Mouse (Mus musculus) retina, adult 2 months (tissue): ENCODE results near the gene Nodal.

Source experiments
- DNase-seq: peaks from one replicate; pipeline ENCODE4 v3.0.0-alpha.2; 2012; ENCODE audit warnings: low read depth, low spot score

Gene Nodal

GRCm38 (mm10) chr10:61417672-61418071 is at the start of gene Nodal:
TSS of gene Nodal (plus strand) at chr10:61417972.
- DNase-seq: no peak

- DNase-seq: no peak
Observed at GRCm38 (mm10) chr10:61369755-61370154, 48.0 kb upstream of the Nodal start.

- no peak for DNase-seq
Observed at GRCm38 (mm10) chr10:61370273-61370979, 47.3 kb upstream of the Nodal start.

GRCm38 (mm10) chr10:61371884-61372584 is 45.7 kb upstream of the Nodal start:
- DNase-seq: no peak

- no peak for DNase-seq
Observed at GRCm38 (mm10) chr10:61372585-61372923, 45.2 kb upstream of the Nodal start.

- DNase-seq: no peak
Observed at GRCm38 (mm10) chr10:61374076-61374475, 43.7 kb upstream of the Nodal start.

GRCm38 (mm10) chr10:61374771-61375481 is 42.8 kb upstream of the Nodal start:
- DNase-seq: no peak

- DNase-seq: no peak
Observed at GRCm38 (mm10) chr10:61378050-61378449, 39.7 kb upstream of the Nodal start.

- no peak for DNase-seq
Observed at GRCm38 (mm10) chr10:61378698-61379097, 39.1 kb upstream of the Nodal start.

- no peak for DNase-seq
Observed at GRCm38 (mm10) chr10:61379340-61380040, 38.3 kb upstream of the Nodal start.

- DNase-seq: no peak
Observed at GRCm38 (mm10) chr10:61380186-61380585, 37.6 kb upstream of the Nodal start.

GRCm38 (mm10) chr10:61381823-61382222 is 35.9 kb upstream of the Nodal start:
- DNase-seq: no peak

GRCm38 (mm10) chr10:61382281-61382731 is 35.5 kb upstream of the Nodal start:
- DNase-seq: no peak

- no peak for DNase-seq
Observed at GRCm38 (mm10) chr10:61383021-61383714, 34.6 kb upstream of the Nodal start, which contains the start of gene Pald1. TSS of gene Pald1 (minus strand) at chr10:61383530.

GRCm38 (mm10) chr10:61383715-61384047 is 34.1 kb upstream of the Nodal start:
- DNase-seq: no peak

- no peak for DNase-seq
Observed at GRCm38 (mm10) chr10:61385174-61385573, 32.6 kb upstream of the Nodal start.

GRCm38 (mm10) chr10:61386284-61386683 is 31.5 kb upstream of the Nodal start:
- no peak for DNase-seq

- no peak for DNase-seq
Observed at GRCm38 (mm10) chr10:61389020-61389419, 28.8 kb upstream of the Nodal start.

- DNase-seq: no peak
Observed at GRCm38 (mm10) chr10:61390148-61390547, 27.6 kb upstream of the Nodal start.

- no peak for DNase-seq
Observed at GRCm38 (mm10) chr10:61392584-61392983, 25.2 kb upstream of the Nodal start.

GRCm38 (mm10) chr10:61394476-61395136 is 23.2 kb upstream of the Nodal start:
- DNase-seq: no peak
